Mouse (Mus musculus): Measurements from ENCODE around the gene Slc5a5. TPM values are rescaled to one million over a fixed set of nuclear protein-coding genes. Genes with fewer than 3 reads are reported as not detected.

The Slc5a5 gene
- polyA plus RNA-seq, 3 experiments from 2014 or later: not detected

DNA sequence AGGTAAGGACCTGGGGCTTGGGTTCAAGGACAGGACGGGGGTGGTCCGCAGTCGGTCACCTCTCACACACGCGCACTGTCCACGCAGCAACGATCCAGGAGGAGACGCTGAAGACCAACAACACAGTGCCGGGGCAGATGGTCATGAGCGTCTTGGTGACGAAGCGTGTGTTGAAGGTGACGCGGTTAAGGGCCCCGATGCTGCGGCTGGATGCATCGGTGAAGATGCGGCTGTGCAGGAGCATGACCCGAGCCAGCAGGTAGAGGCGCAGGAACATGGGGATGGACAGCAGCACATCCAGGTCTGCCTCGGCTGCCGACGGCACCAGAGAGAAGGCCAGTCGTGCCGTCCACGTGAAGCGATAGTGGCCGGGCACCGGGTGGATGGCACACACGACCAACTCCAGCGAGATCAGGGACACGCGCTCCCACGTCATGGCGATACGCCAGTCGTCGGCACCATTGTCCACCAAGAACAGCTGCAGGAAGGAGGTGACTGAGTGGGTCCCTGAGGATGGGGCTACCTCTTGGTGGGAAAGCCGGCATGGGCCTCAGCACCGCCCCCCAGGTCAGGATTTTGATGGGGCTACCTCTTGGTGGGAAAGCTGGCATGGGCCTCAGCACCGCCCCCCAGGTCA lies 39.8 kb downstream of the Slc5a5 start:
- no peak for ATAC-seq

DNA sequence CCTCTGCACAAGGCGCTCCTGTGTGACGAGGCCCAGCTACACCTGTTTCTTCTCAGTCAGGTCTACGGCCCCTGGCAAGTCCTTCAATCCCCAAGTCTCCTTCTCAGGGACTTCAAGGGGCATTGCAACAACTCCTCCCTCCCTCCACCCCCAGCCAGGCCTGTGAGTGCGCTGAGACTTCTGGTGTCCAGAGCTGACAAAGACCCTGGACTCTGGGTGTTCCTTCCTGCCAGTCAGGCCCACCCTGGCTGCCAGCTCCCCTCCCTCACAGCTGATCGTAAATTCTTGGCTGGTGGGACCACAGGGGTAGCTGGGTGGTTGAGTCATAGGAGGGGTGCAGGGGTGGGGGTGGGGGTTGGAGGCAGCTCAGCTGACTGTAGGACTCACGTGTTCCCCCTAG lies 40.7 kb downstream of the Slc5a5 start:
- ATAC-seq: no peak

DNA sequence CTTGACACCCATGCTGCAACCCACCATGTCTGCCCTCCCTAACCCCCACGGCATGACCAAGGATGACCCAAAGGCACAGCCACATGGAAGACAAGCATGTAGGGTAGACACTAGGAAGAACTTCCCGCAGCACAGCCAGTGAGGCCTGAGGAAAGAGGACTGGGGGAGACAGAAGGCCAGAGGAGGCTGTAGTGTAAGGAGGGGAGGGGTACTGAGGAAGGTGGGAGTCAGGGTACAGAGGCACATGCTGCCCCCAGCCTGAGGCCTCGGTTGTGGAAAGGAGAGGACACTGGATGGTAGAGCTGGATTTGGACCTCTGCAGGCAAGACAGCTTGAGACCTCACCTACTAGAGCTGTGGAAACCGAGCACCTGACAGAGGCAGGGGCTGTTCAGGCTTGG lies 41.6 kb downstream of the Slc5a5 start:
- no peak for ATAC-seq

DNA sequence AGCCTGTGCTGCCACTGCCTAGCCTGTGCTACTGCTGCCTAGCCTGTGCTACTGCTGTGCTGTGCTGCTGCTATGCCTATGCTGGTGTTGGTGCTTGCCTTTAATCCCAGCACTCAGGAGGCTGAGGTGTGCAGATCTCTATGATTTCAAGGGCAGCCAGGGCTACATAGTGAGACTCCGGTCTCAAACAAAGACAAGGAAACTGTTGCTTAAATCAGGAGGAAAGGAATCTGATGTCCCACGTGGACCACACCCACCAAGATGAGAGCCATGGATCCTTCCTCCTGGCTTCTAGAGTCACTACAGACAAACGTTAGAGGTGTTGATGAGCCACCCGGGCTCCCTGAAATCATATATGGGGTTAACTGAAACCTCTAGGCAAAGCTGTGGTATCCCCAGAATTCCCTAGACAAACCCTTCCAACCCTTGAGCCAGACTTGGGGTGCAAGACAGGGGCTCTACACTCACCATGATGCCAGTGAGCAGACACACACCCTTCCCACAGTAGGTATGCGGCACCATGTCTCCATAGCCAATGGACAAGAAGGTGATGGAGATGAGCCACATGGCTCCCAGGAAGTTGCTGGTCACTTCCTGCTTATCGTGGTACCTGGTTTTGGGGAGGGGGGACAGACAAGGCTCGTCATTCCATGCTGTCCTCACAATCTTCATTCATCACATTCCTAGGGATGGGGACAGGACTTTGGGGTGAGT lies 42.3 kb downstream of the Slc5a5 start:
- ATAC-seq: no peak

DNA sequence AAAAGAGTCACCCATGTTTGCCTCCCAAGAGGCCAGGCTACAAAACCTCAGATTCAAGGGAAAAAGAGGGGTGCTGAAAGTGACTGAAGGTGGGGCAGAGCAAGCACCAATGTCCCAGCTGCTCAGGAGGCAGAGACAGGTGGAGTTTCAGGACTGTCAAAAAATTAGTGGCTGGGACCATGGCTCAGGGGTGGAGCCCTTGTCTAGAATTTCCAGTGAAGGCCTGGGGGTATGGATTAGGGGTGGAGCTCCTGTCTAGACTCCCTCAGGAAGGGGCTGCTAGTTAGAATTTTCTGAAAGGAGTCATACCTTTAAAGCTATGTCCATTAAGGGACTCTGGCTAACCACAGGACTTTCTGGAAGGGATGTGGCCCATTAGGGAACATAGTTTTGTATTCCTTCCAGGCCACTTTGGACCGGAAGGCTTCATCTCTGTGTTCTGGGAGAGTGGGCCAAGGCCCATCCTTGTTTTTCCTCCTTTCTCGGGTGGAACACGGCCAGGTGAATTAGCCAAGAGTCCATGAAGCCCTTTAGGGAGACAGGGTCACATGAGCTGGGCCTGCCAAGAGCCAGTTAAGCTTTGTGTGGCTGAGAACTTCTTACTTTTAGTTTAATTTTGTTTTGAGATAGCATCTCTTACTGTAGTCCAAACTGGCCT lies 43.1 kb downstream of the Slc5a5 start:
- ATAC-seq: no peak

DNA sequence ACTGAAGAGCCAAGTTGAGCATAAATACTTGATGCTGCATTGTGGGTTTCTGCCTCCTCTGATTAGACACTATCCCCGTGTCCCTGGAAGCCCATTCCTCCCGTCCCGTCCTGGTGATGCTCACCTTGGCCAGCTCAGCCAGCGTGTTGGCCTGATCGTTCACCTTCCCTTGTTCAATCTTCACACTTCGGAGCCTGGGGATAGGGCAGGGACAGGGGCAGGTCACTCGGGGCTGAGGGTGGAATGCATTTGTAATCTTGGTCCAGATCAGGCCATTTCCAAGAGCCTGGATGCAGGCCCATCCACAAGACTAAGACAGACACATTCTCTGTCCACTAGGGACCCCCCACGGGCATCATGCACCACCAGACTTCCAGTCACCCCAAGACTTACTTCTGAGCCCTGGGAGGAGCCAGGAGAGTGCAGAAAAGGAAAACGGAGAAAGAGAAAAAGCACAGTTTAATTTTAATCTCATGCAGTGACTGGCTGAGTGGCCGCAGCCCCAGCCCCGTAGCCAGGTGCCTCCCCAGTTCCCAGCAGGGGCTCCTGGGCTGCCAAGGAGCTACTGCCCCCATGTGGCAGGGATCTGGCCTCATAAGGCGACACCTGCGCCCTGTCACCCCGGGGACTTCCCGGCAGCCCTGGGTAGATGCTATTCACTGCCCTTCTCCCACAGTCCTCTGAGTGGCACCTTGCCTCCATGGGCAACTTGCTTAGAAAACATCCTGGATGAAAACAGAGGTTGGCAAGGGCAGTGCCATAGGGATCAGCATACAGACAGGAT lies 46.0 kb downstream of the Slc5a5 start:
- no peak for ATAC-seq

DNA sequence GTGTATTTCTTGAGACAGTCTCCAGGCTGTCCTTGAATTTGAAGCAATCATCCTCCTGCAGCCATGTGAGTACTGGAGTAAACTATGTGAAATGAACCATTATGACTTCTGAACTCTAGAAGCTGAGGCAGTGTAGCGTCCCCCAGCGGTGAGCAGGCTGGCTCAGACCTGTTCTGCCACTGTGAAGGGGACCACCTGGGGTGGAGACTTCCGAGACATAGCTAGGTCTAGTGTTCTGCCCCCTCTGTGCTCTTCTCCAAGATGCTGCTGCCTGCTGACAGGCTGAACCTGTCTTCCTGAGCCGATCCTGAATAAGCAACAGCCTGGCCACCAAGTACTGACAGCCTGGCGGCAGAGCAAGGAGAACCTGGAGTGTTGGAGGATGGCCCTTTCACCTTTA lies 47.4 kb downstream of the Slc5a5 start:
- no peak for ATAC-seq

DNA sequence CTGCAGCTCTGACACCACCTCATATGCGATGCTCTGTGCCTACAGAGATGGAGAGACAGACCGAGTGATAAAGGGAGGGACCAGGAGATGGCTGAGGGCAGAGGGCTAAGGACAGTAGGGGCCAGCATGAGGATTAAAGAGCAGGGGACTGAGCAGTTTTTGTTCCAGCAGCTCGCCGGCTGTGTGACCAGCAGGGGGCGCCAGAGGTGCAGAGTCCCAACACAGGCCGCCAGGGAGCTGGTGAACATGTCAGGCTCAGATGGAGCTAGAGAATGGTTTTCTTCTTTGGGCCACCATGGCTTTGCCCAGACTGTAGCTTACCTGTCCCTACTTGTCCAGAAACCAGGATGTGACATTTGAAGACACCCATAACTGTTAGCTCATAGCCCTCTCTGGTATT lies 48.0 kb downstream of the Slc5a5 start:
- peak; percentile 19 for ATAC-seq

DNA sequence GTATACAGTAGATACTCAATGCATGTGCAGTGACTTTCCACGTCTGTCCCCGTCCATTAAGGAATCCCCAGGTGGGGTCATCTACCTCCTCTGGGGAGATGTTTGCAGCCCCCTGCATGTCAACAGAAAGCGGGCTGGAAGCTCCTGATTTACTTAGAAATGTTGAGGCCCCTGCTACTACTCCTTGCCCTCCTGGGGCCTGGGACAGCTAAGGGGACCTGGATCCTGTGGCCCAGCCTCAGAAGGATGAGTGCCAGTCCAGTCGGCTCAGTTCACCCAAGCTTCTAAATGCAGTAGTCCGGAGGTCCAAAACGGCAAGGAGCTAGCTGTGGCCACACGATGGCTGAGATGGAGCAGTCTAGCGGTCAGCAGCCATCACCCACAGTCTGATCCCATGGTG lies 48.6 kb downstream of the Slc5a5 start:
- no peak for ATAC-seq

DNA sequence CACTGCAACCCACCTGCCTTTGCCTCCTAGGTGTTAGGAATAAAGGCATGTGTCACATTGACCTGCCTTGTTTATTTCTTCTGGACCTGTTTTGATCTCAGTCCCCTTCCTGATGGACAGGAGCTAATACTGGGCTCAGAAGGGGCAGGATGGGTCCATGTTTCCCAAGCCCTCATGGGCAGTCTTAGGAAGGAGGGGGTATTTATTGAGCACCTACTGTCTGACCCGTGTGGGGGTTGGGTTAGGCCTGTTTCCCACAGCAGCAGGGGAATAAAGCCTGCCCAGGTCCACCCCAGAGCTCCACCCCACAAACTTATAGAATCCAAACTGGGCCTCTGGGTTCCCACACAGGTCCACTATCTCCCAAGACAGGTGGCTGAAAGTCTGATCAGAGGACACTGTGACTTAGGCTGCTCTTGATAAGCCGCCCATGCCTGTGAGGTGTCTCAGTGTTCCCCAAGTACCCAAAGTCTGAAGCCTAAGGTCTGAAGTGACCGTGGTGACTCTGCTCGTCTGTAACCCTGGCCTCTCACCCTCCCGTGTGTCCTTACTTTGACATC lies 49.3 kb downstream of the Slc5a5 start:
- no peak for ATAC-seq

DNA sequence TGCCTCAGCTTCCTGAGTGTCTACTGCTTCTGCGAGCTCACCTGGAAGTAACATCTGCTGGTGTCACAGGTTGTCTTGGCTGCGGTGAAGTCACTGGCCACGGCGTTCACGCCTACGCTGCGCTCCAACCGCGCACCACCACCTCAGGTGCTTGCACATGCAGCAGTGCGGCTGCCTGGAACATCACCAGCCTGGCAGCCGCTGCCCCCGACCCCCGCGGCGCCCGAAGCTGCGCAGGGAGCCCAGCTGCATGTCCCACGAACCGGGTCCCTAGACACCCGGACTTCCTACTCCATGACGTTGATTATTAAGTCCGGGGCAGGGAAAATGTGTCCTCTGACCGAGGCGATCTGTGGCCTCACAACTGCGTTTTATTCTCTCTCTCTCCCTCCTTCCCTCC lies 50.1 kb downstream of the Slc5a5 start:
- ATAC-seq: no peak

DNA sequence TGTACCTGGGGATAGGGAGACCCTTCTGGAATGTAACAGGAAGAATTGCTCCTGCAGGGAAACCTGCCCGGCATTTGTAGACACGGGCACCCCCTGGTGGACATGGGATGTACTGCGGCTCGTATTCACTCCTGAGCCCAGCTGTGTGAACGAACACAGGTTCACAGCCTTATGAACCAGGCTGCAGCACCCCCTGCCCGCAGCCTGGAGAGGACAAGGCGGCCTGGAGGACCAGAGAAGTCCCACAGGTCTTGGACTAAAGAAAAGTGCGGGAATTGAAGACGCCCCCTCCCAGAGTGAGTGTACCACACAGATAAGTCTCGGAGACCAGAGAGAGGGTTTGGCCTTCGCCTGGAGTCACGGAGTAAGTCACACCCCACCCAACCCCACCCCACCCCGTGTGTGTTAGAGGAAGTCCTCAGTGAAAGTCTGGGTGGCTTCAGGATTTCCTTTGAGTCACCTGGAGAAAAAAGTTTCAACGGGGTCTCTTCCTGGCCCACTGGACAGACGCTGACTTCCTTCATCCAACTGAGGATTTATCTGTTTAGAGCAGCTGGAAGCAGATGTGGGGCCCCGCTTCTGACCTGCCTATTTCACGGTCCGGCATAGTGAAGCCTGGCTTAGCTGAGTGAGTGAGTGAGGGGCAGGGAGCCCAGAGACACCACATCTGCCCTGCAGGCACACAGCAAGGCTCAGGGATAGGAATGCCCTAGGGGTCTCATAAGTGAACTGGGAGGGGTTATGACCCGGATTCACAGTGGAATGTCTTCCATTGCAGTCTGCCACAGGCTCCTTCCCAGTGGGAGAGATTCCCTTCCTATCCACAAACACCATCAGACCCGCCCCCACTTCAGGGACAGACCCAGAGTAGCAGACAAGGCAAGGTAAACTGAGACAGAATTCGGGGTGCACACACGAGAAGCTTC lies 51.1 kb downstream of the Slc5a5 start:
- ATAC-seq: no peak

DNA sequence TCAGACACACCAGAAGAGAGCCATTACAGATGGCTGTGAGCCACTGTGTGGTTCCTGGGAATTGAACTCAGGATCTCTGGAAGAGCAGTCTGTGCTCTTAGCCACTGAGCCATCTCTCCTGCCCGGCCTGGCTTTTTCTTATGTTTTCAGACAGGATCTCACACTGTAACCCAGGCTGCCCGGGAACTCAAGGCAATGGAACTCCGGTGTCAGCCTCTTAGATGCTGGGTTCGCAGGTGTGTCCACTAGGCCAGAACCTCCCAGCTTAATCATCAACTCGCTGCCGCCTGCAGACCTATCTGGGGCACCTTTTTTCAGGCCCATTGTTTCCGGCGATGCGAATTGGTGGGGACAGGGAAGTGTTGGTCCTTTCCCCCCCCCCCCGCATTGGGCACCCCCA lies 52.0 kb downstream of the Slc5a5 start:
- ATAC-seq: no peak

DNA sequence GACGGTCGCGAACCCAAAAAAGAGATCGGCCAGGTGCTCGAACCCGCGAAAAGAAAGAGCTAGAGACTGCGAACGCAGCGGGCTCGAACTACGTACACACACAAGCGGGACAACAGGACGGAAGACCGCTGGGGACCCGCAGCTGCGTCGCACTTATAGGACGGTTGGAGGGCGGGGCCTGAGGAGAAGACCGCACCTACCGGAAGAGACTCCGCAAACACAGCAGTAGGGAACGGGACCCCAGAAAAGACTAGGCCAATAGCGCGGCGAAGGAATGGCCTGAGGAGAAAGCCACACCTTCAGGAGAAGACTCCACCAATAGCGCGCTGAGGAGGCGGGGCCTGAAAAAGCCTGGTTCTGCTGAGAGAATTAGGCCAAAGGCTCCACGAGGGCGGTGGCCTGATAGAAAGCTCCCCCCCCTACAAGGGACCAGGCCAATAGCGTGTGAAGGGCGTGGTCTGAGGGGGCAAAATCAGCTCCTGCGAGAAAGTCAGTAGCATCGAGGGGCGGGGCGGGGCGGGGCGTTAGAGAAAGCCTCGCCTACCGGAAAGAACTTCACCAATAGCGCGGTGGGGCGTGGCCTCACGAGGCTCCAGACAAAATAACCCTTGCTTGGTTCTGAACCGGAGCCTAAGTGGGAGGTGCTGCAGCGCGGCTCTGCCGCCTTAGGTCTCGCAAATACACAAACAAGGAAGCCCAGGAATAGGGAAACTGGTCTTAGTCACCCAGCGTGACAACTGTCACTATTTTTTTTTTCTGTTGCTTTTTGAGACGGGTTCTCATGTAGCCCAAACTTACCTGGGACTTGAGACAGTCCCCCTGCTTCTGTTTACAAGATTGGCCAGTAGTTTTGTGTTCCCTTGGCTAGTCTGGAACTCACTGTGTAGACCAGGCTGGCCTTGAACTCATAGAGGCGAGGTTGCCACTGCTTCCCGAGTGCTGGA lies 52.9 kb downstream of the Slc5a5 start, which contains the start of gene Arrdc2:
Gene Arrdc2, minus strand, starts transcription at position 313 of the 944 bp plus-strand sequence.
- ATAC-seq: peak; percentile 87

DNA sequence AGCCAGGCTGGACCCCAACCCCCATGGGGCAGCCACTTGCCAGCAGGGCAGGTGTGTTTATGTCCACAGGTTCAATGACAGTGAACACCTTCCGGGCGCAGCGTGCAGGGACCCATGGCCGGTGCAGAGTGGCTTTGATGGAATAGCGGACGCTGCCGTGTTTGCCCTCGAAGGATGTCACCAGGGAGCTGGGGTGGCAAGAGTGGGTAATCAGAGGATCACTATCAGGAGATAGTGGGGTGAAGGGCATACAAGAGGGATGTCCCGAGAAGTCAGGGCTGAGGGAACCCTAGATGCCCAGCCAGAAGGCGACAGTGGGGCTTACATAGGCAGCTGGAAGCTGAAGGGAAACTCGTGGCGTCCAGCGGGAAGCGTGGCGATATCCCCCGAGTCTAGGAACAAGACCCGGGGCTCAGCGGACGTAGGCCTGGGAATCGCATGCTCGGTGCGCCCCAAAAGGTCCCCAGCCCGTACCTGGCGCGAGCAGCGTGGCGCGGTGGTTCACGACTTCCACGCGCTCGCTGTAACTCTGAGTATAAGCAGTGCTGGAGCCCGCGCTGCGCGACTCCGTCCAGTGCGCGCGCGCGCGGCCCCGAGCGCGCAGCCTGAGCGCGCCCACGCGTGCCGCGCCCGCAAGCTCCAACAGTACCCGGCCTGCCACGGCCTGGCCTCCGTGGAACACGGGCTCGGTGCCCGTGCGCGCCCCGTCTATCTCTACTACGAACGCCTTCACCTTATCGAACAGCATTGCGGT lies 53.7 kb downstream of the Slc5a5 start:
- ATAC-seq: peak; percentile 15

DNA sequence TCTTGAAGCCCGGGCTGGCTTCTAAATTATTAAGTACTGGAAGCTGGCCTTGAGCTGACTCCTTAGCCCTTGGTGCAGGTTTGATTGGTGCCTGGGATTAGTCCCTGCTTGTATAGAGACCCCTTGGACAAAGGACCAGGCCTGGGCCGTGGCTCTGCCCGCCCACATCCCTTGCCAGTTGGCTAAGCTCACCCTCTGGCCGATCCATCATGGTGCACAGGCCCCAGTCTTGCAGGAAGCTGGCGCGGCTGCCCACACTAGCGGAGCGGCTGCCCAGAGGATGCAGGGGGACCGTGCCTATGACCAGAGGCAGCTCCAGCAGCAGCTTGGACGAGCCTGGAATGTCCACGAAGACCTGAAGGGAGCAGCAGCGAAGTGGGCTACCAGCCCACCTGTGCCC lies 55.9 kb downstream of the Slc5a5 start:
- no peak for ATAC-seq

DNA sequence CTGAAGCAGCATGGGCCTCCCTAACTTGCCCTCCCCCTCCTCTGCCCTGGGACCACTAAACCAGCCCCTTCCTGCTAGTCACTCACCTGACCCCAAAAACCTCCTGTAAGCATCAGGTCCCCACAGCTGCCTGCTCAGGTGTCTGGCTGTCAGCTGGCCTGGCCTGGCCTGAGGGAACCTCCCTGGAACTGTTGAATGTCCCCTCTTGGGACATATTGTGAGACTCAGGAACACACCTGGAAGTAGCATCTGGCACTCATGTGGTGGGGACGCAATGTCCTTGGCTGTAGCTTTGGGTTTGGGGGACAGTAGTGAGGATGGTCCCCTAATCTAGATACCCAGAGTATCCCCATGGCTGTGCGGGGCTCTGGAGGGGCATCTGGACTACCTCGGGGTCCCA lies 58.5 kb downstream of the Slc5a5 start:
- ATAC-seq: no peak

DNA sequence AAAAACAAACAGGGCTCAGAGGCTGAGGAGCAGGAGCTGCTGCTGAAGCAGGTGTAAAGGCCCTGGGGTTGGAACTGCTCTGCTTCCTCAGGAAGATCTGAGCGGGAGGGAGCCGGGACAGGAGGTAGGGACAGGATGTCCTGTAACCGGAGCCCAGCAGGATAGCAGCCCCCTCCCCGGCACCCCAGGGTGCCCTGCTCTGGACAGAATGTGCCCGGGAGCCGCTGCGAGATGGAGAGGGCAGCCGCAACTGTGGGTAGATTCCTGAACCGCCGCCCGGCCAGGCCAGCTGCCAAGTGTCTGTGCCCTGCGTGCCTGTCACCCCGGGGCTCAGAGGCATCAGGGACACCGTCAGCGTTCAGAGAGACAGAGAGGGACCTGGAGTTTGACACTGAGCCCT lies 59.0 kb downstream of the Slc5a5 start:
- ATAC-seq: no peak

DNA sequence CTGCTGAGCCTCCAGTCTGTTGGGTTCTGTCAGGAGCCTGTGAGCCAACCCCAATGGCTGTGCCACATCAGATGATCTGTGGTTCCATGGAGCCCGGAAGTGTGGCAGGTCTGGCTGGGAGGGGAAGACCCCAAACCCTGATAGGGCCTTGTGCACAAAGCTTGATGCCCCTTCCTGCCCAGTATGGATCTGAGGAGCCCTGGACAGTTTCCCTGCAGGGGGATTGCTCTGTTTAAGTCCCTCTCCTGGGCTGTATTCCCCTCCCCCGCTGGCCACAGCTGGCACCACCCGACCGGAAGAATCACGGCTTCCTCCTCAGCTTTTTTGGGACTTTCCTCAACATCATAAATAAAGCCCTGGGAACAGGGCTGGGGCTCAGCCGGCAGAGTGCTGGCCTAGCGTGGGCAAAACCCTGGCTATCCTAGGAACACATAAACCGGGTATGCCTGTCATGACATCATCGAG lies 59.5 kb downstream of the Slc5a5 start:
- peak; percentile 90 for ATAC-seq
